Mouse (Mus musculus) forebrain, embryonic 13.5 days (tissue): ENCODE results near the gene Fkbp5. TPM values are rescaled to one million over a fixed set of nuclear protein-coding genes. Genes with fewer than 3 reads are reported as not detected.

Experiments
- ATAC-seq: fragments of 200-750 bp; cut with Nextera tagmentation; 2 replicates; pipeline ENCODE4 v1.8.0; 2017
- H3K27ac ChIP-seq: fragments of 300-500 bp; sonication (generic); 2 replicates; pipeline ENCODE4 v1.5.1; 2015; ENCODE audit warnings: inconsistent platforms, mild to moderate bottlenecking, moderate library complexity
- H3K27me3 ChIP-seq: fragments of 300-500 bp; sonication (generic); 2 replicates; pipeline ENCODE4 v1.6.1; 2015; ENCODE audit warnings: mild to moderate bottlenecking, inconsistent platforms
- H3K36me3 ChIP-seq: fragments of 300-500 bp; sonication (generic); 2 replicates; pipeline ENCODE4 v1.6.1; 2015; ENCODE audit warnings: mild to moderate bottlenecking, inconsistent platforms; ENCODE audit not compliant: poor library complexity, severe bottlenecking
- H3K4me1 ChIP-seq: fragments of 300-500 bp; sonication (generic); 2 replicates; pipeline ENCODE4 v1.6.1; 2015; ENCODE audit warnings: inconsistent platforms
- H3K4me2 ChIP-seq: fragments of 300-500 bp; sonication (generic); 2 replicates; pipeline ENCODE4 v1.6.1; 2015; ENCODE audit warnings: inconsistent platforms, mild to moderate bottlenecking, moderate library complexity
- H3K4me3 ChIP-seq: fragments of 300-500 bp; sonication (generic); 2 replicates; pipeline ENCODE4 v1.5.1; 2015; ENCODE audit warnings: mild to moderate bottlenecking, inconsistent platforms
- H3K9ac ChIP-seq: fragments of 300-500 bp; sonication (generic); 2 replicates; pipeline ENCODE4 v1.6.1; 2015; ENCODE audit warnings: mild to moderate bottlenecking, inconsistent platforms
- H3K9me3 ChIP-seq: fragments of 300-500 bp; sonication (generic); replicated peaks from 2 replicates; pipeline ENCODE4 v1.6.1; 2016; ENCODE audit warnings: inconsistent platforms
- WGBS: fragments of 180-500 bp; shearing (Covaris S2); methylation state at CpG from one replicate; pipeline ENCODE4 v1.1.7; 2015; 5-methylcytosine and 5-hydroxymethylcytosine counted together
- polyA plus RNA-seq: library from polyadenylated mRNA; unstranded; fragments of >200 nt; fragmentation: Nextera tagmentation; extraction: Ambion mirVana; gene quantifications from 2 replicates; pipeline ENCODE4 v1.2.1, GENCODE M21; 2015

The Fkbp5 gene
- polyA plus RNA-seq, 1 experiment from 2014 or later: 29.4 TPM

- H3K27ac ChIP-seq: no peak overlapping the region
- peaks cover 10% of the 10 kb centered on the region for H3K27me3 ChIP-seq
- no peaks in the 10 kb centered on the region for H3K36me3 ChIP-seq
- no peaks in the 10 kb centered on the region; the same call in 1 of the 2 replicates for H3K9me3 ChIP-seq
- H3K4me3 ChIP-seq: no peak overlapping the region
- H3K4me2 ChIP-seq: no peak overlapping the region
- no peak for ATAC-seq
- 94% methylated on average over 13 of the region's 13 CpGs for WGBS
- peaks cover 6% of the 10 kb centered on the region; the same call in 1 of the 2 replicates for H3K4me1 ChIP-seq
- no peak overlapping the region for H3K9ac ChIP-seq
Measured at GRCm38 (mm10) chr17:28533327-28533726, 16.0 kb upstream of the Fkbp5 start.

- Histone ChIP-seq H3K9me3 (no peaks in the 10 kb centered on the region), H3K9ac (no peak overlapping the region), H3K27ac (no peak overlapping the region), H3K4me1 (peaks cover 11% of the 10 kb centered on the region; the same call in 1 of the 2 replicates), H3K4me3 (no peak overlapping the region), H3K27me3 (peaks cover 8% of the 10 kb centered on the region), H3K36me3 (no peaks in the 10 kb centered on the region), H3K4me2 (no peak overlapping the region)
- WGBS: 85% methylated on average over 7 of the region's 7 CpGs
- no peak for ATAC-seq
Measured at GRCm38 (mm10) chr17:28532557-28532956, 15.2 kb upstream of the Fkbp5 start.

- peaks cover 12% of the 10 kb centered on the region; the same call in 1 of the 2 replicates for H3K4me1 ChIP-seq
- ATAC-seq: no peak
- H3K27me3 ChIP-seq: peaks cover 7% of the 10 kb centered on the region
- no peaks in the 10 kb centered on the region for H3K9me3 ChIP-seq
- peak overlapping the region; percentile 25; the same call in 1 of the 2 replicates for H3K4me2 ChIP-seq
- H3K9ac ChIP-seq: no peak overlapping the region
- no peak overlapping the region for H3K4me3 ChIP-seq
- H3K36me3 ChIP-seq: no peaks in the 10 kb centered on the region
- no peak overlapping the region for H3K27ac ChIP-seq
- 14% methylated on average over 17 of the region's 18 CpGs for WGBS
Measured at GRCm38 (mm10) chr17:28531946-28532345, 14.6 kb upstream of the Fkbp5 start.

- Histone ChIP-seq H3K9ac (no peak within 1 kb of the TSS), H3K4me3 (no peak within 1 kb of the TSS), H3K4me1 (peaks cover 12% of the 10 kb centered on the region; the same call in 1 of the 2 replicates), H3K36me3 (no peaks in the 10 kb centered on the region), H3K9me3 (no peaks in the 10 kb centered on the region), H3K4me2 (no peak within 1 kb of the TSS), H3K27me3 (peaks cover 7% of the 10 kb centered on the region), H3K27ac (no peak within 1 kb of the TSS)
- 79% methylated on average over 6 of the region's 6 CpGs for WGBS
- ATAC-seq: no peak
Measured at GRCm38 (mm10) chr17:28530506-28530905, 13.2 kb upstream of the Fkbp5 start, which contains the start of gene Armc12. Gene Armc12 (plus strand): TSS chr17:28530806.

- Histone ChIP-seq H3K36me3 (no peaks in the 10 kb centered on the region), H3K9me3 (no peaks in the 10 kb centered on the region), H3K27ac (no peak overlapping the region), H3K27me3 (peaks cover 18% of the 10 kb centered on the region), H3K4me3 (no peak overlapping the region), H3K4me2 (no peak overlapping the region), H3K9ac (no peak overlapping the region), H3K4me1 (peaks cover 12% of the 10 kb centered on the region; the same call in 1 of the 2 replicates)
- 77% methylated on average over 4 of the region's 4 CpGs for WGBS
- no peak for ATAC-seq
Measured at GRCm38 (mm10) chr17:28529116-28529515, 11.8 kb upstream of the Fkbp5 start.

- peak; percentile 68; the same call in 1 of the 2 replicates for ATAC-seq
- Histone ChIP-seq H3K9me3 (no peaks in the 10 kb centered on the region), H3K27me3 (peaks cover 22% of the 10 kb centered on the region), H3K4me3 (no peak overlapping the region), H3K27ac (no peak overlapping the region), H3K36me3 (no peaks in the 10 kb centered on the region), H3K9ac (0 out of 2 replicates have a peak overlapping the region, but pooled peaks have one; percentile 31), H3K4me2 (peak overlapping the region; percentile 30), H3K4me1 (peaks cover 20% of the 10 kb centered on the region; the same call in 1 of the 2 replicates)
- 2% methylated on average over 6 of the region's 6 CpGs for WGBS
Measured at GRCm38 (mm10) chr17:28528043-28528351, 10.7 kb upstream of the Fkbp5 start.

- 49% methylated on average over 12 of the region's 12 CpGs for WGBS
- H3K4me3 ChIP-seq: no peak overlapping the region
- H3K4me1 ChIP-seq: peaks cover 20% of the 10 kb centered on the region
- H3K27me3 ChIP-seq: peaks cover 22% of the 10 kb centered on the region
- H3K9ac ChIP-seq: 0 out of 2 replicates have a peak overlapping the region, but pooled peaks have one; percentile 31
- H3K36me3 ChIP-seq: no peaks in the 10 kb centered on the region
- H3K4me2 ChIP-seq: peak overlapping the region; percentile 30
- no peak for ATAC-seq
- no peak overlapping the region for H3K27ac ChIP-seq
- H3K9me3 ChIP-seq: no peaks in the 10 kb centered on the region
Measured at GRCm38 (mm10) chr17:28527184-28528042, 10.1 kb upstream of the Fkbp5 start.

GRCm38 (mm10) chr17:28524831-28525430 is 7.6 kb upstream of the Fkbp5 start:
- no peak for ATAC-seq
- Histone ChIP-seq H3K4me3 (no peak overlapping the region), H3K4me1 (peaks cover 21% of the 10 kb centered on the region), H3K27me3 (peaks cover 23% of the 10 kb centered on the region), H3K9ac (no peak overlapping the region), H3K36me3 (no peaks in the 10 kb centered on the region), H3K9me3 (no peaks in the 10 kb centered on the region), H3K4me2 (no peak overlapping the region), H3K27ac (no peak overlapping the region)
- 76% methylated on average over 4 of the region's 4 CpGs for WGBS

GRCm38 (mm10) chr17:28524009-28524695 is 6.8 kb upstream of the Fkbp5 start:
- Histone ChIP-seq H3K4me2 (peak overlapping the region; percentile 89; the same call in 1 of the 2 replicates), H3K27me3 (peaks cover 23% of the 10 kb centered on the region), H3K9ac (no peak overlapping the region), H3K4me1 (peaks cover 21% of the 10 kb centered on the region), H3K4me3 (no peak overlapping the region), H3K9me3 (no peaks in the 10 kb centered on the region), H3K27ac (no peak overlapping the region), H3K36me3 (no peaks in the 10 kb centered on the region)
- WGBS: 91% methylated on average over 23 of the region's 23 CpGs
- no peak for ATAC-seq

GRCm38 (mm10) chr17:28523355-28524008 is 6.2 kb upstream of the Fkbp5 start:
- Histone ChIP-seq H3K9ac (peak overlapping the region; percentile 82), H3K4me1 (peaks cover 28% of the 10 kb centered on the region), H3K4me2 (peak overlapping the region; percentile 89), H3K36me3 (no peaks in the 10 kb centered on the region), H3K4me3 (peak overlapping the region; percentile 77), H3K27ac (peak overlapping the region; percentile 83; the same call in 1 of the 2 replicates), H3K27me3 (peaks cover 23% of the 10 kb centered on the region), H3K9me3 (no peaks in the 10 kb centered on the region)
- ATAC-seq: no peak
- 7% methylated on average over 28 of the region's 28 CpGs for WGBS

- peak; percentile 88 for ATAC-seq
- Histone ChIP-seq H3K4me3 (peak overlapping the region; percentile 77), H3K9me3 (no peaks in the 10 kb centered on the region), H3K4me1 (peaks cover 31% of the 10 kb centered on the region), H3K27ac (peak overlapping the region; percentile 83), H3K36me3 (no peaks in the 10 kb centered on the region), H3K9ac (peak overlapping the region; percentile 82), H3K4me2 (peak overlapping the region; percentile 89), H3K27me3 (peaks cover 23% of the 10 kb centered on the region)
- WGBS: under 1% methylated on average over 40 of the region's 66 CpGs
Measured at GRCm38 (mm10) chr17:28522623-28523354, 5.5 kb upstream of the Fkbp5 start.
